Mouse (Mus musculus): ENCODE measurements around the gene Mest.

Mest gene

GRCm38 (mm10) chr6:30703977-30704602, 19.3 kb upstream of the Mest start:
- no peak for DNase-seq (ENCODE audit: low spot score in 2 of 2)

DNA sequence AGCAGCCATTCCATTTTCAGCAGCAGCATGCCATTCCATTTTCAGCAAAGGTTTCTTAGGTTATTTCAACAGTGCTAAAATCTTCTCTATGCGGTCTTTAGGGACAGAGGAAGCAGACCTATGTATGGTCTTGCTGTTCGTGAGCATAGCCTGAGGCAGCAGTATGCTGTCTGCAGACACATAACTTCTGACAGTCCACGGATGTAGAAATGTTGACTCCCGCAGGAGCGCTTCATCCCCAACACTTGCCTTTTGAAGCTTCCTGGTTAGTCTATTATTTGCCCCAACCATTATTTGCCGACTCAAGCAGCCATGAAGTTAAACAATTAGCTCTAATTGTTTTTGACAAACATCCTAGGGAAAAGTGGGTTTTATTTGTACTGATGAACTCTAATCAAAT, 14.2 kb upstream of the Mest start:
- no peak for DNase-seq (ENCODE audit: low spot score in 2 of 2)

GRCm38 (mm10) chr6:30710371-30711364, 12.7 kb upstream of the Mest start:
- DNase-seq (ENCODE audit: low spot score in 2 of 2) = no peak

- DNase-seq (ENCODE audit: low spot score in 2 of 2) = no peak
These were observed 12.0 kb upstream of the Mest start for GRCm38 (mm10) chr6:30711365-30711763.

GRCm38 (mm10) chr6:30712484-30712883, 10.9 kb upstream of the Mest start:
- DNase-seq (ENCODE audit: low spot score in 2 of 2) = no peak

DNA sequence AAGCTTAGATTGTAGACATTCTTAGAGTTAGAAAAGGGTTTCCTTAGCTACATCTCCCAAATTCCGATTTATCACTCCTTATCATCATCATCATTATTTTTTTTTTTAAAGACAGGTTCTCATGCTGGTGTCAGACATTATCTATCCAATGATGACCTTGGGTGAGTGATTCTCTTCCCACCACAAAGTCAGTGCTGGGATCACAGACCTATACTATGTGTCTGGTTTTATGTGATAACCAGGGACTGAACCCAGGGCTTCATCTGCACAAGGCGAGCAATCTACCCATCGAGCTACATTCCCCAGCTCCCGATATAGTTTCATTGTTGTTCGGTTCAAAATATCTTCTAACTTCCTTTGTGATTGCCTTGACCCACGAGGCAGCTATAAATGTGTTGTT, 9.9 kb upstream of the Mest start:
- no peak for DNase-seq (ENCODE audit: low spot score in 2 of 2)

DNA sequence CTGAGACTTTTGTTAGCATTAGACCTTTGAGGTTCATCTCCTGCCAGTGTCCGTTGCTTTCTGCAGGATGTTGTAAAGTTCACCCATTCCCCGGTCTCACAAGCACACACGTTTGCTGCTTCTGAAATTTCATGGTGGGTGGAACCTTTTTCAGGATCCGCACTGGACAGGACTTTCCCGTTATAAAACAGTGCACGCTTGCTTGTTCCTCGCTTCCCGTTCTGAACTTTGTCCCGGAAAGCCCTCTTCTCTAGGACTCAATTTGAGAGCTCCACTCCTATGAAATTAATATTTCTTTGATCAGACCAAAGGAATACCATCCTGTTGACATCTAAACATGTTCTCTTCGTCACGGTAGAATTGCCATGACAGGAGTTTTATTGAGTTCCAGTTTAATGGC, 9.5 kb upstream of the Mest start:
- DNase-seq (ENCODE audit: low spot score in 2 of 2) = no peak

DNA sequence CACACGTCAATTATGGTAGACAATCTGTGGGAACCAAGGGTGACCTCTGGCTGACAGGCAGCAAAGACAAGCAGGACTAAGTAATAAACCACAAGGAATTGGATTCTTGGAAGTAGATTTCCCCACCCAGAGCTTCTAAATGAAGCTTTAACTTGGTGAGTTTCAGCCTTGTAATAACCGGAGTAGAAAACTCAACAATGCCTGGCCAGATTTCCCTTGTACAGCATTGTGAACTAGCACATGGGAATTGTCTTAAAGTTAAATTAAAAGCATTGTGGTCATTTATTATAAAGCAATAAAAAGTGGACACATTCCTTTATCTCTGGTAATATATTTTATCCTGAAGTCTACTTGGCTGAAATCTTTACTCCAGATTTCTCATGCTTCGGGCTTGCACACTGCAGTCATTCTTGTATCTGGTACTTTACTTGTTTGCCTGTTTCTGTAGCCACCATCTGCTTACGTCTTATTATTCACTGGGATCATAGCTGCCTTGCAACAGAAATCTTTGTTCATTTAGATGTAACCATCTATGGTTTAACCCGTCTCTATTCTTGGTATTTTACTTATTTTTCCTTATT, 8.4 kb upstream of the Mest start:
- no peak for DNase-seq (ENCODE audit: low spot score in 2 of 2)

GRCm38 (mm10) chr6:30716796-30717195, 6.6 kb upstream of the Mest start:
- DNase-seq (ENCODE audit: low spot score in 2 of 2) = no peak

GRCm38 (mm10) chr6:30722385-30723164, 772 bp upstream of the Mest start:
- DNase-seq (ENCODE audit: low spot score in 2 of 2) = no peak

GRCm38 (mm10) chr6:30730301-30730971, 7.1 kb downstream of the Mest start:
- no peak for DNase-seq (ENCODE audit: low spot score in 2 of 2)

DNA sequence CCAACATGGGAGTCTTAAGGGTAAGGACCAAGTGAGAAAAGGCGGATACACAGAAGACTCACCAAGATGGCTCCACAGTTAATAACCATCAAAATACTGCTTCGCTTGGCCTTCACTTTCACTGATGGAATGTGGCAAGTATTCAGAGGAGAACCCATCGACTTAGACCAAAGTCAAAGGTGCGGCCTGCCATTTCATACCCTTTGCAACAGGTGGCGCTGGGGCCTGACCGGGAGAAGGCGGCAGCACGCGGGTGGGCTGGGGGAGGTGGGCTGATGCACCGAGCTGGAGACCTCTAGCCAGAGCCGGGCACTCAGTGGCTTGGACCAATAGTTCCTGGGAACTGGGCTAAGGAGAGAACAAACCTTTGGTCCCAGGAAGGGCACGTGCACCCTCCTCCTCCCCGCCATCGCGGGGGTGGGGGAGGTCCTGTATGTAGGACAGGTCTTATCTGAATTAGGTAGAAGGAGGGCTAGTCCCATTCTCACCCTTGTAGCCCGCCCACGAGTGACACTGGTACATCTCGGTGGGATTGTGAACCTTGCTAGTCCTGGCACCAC, 9.3 kb downstream of the Mest start:
- DNase-seq (ENCODE audit: low spot score in 2 of 2) = no peak

- DNase-seq (ENCODE audit: low spot score in 2 of 2) = no peak
These were observed 11.1 kb downstream of the Mest start for GRCm38 (mm10) chr6:30734465-30734864.

- no peak for DNase-seq (ENCODE audit: low spot score in 2 of 2)
These were observed 11.8 kb downstream of the Mest start for GRCm38 (mm10) chr6:30734988-30735727.

- no peak for DNase-seq (ENCODE audit: low spot score in 2 of 2)
These were observed 12.5 kb downstream of the Mest start for GRCm38 (mm10) chr6:30735728-30736371.

- DNase-seq (ENCODE audit: low spot score in 2 of 2) = no peak
These were observed 13.0 kb downstream of the Mest start for GRCm38 (mm10) chr6:30736372-30736762.

- DNase-seq (ENCODE audit: low spot score in 2 of 2) = peak in 1 of 2 experiments; percentile 36
These were observed 13.7 kb downstream of the Mest start for GRCm38 (mm10) chr6:30736864-30737547.

DNA sequence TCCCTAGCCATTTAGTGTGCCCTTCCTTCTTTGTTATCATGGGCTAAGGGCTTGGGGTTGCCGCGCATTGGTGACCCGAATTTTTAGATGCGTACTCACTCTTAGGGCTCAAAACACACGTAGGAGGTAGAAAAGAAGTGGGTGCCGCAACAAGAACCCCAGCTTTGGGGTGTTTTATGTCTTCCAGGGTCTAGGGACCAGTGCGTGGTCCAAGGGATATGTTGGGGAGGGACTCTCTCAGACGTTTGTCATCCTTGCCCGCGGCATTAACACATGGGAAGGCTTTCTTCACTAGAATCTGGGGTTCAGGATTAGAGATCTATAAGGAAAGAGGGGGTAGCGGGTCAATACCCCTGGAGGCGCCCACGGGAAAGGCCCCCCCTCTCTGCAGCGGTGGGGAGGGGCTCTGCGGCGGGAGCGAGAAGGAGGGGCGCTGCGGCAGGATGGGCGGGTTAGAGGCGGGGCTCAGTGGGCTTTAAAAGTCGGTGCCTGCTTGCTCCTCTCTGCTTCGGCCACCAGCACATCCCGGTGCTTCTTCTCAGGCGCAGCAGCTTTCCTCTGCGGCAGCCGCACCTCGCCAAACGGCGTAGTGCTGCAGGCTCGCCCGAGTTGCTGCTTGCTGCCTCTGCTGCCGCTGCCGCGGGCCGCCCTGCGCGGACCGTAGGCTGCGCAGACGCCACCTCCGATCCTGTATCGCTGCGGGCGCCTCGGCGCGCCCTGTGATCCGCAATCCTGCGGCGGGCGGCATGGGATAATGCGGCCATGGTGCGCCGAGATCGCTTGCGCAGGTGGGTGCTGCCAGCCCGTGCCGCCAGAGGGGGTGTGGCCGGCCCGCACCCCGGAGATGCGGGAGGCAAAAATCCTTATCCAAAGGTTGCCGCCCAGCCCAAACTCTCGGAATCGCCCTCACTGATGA, 14.5 kb downstream of the Mest start:
- DNase-seq (ENCODE audit: low spot score in 2 of 2) = peak in 1 of 2 experiments; percentile 28

Data from spleen, postnatal 4 days (tissue).